Mouse (Mus musculus): Measurements from ENCODE around the gene Hes7. TPM values are rescaled to one million over a fixed set of nuclear protein-coding genes. Genes with fewer than 3 reads are reported as not detected.

Hes7 gene
- total and polyA plus RNA-seq, 3 experiments = 0.04 TPM; not detected in 2

Other genes starting within 250 kb of the Hes7 start
Only the 20 nearest of the 24 such genes appear.
- gene Rpl26, start 218.8 kb upstream of the Hes7 start, total RNA-seq (2012; rRNA removed) = 6,137 and 6,551 TPM in 2 replicates
- 6,202 and 6,508 TPM in 2 replicates for gene Rpl26, start 218.8 kb upstream of the Hes7 start, total RNA-seq (2014; rRNA removed)
- 3,408 and 4,622 TPM in 2 replicates for gene Rpl26, start 218.8 kb upstream of the Hes7 start, polyA plus RNA-seq (2012; ENCODE audit: insufficient read length, low read depth)
- not detected in 2 replicates for gene Odf4, start 193.3 kb upstream of the Hes7 start, total RNA-seq (2012; rRNA removed)
- gene Odf4, start 193.3 kb upstream of the Hes7 start, total RNA-seq (2014; rRNA removed) = not detected in 2 replicates
- not detected in 2 replicates for gene Odf4, start 193.3 kb upstream of the Hes7 start, polyA plus RNA-seq (2012; ENCODE audit: insufficient read length, low read depth)
- gene Arhgef15, start 162.9 kb upstream of the Hes7 start, total RNA-seq (2012; rRNA removed) = 0.04 TPM in 1 of 2 replicates, not detected in the other
- not detected in 2 replicates for gene Arhgef15, start 162.9 kb upstream of the Hes7 start, total RNA-seq (2014; rRNA removed)
- gene Arhgef15, start 162.9 kb upstream of the Hes7 start, polyA plus RNA-seq (2012; ENCODE audit: insufficient read length, low read depth) = 0.12 TPM in 1 of 2 replicates, not detected in the other
- gene Slc25a35, start 152.3 kb upstream of the Hes7 start, total RNA-seq (2012; rRNA removed) = 1.6 and 3.9 TPM in 2 replicates
- gene Slc25a35, start 152.3 kb upstream of the Hes7 start, total RNA-seq (2014; rRNA removed) = not detected in 2 replicates
- 0.83 and 1.0 TPM in 2 replicates for gene Slc25a35, start 152.3 kb upstream of the Hes7 start, polyA plus RNA-seq (2012; ENCODE audit: insufficient read length, low read depth)
- 106 and 160 TPM in 2 replicates for gene Rangrf, start 145.2 kb upstream of the Hes7 start, total RNA-seq (2012; rRNA removed)
- gene Rangrf, start 145.2 kb upstream of the Hes7 start, total RNA-seq (2014; rRNA removed) = 154 and 158 TPM in 2 replicates
- gene Rangrf, start 145.2 kb upstream of the Hes7 start, polyA plus RNA-seq (2012; ENCODE audit: insufficient read length, low read depth) = 95.5 and 111 TPM in 2 replicates
- gene Pfas, start 111.9 kb upstream of the Hes7 start, total RNA-seq (2012; rRNA removed) = 110 and 132 TPM in 2 replicates
- gene Pfas, start 111.9 kb upstream of the Hes7 start, total RNA-seq (2014; rRNA removed) = 61.9 and 65.0 TPM in 2 replicates
- 66.5 and 72.9 TPM in 2 replicates for gene Pfas, start 111.9 kb upstream of the Hes7 start, polyA plus RNA-seq (2012; ENCODE audit: insufficient read length, low read depth)
- gene Ctc1, start 104.5 kb upstream of the Hes7 start, total RNA-seq (2012; rRNA removed) = 40.1 and 44.8 TPM in 2 replicates
- gene Ctc1, start 104.5 kb upstream of the Hes7 start, total RNA-seq (2014; rRNA removed) = 20.5 and 22.7 TPM in 2 replicates
- 44.1 and 69.8 TPM in 2 replicates for gene Ctc1, start 104.5 kb upstream of the Hes7 start, polyA plus RNA-seq (2012; ENCODE audit: insufficient read length, low read depth)
- 170 and 177 TPM in 2 replicates for gene Aurkb, start 74.8 kb upstream of the Hes7 start, total RNA-seq (2012; rRNA removed)
- gene Aurkb, start 74.8 kb upstream of the Hes7 start, total RNA-seq (2014; rRNA removed) = 181 and 190 TPM in 2 replicates
- 178 and 200 TPM in 2 replicates for gene Aurkb, start 74.8 kb upstream of the Hes7 start, polyA plus RNA-seq (2012; ENCODE audit: insufficient read length, low read depth)
- 9.7 and 11.1 TPM in 2 replicates for gene Borcs6, start 60.7 kb upstream of the Hes7 start, total RNA-seq (2012; rRNA removed)
- gene Borcs6, start 60.7 kb upstream of the Hes7 start, total RNA-seq (2014; rRNA removed) = 5.1 and 7.3 TPM in 2 replicates
- 5.4 and 6.2 TPM in 2 replicates for gene Borcs6, start 60.7 kb upstream of the Hes7 start, polyA plus RNA-seq (2012; ENCODE audit: insufficient read length, low read depth)
- 24.4 and 30.1 TPM in 2 replicates for gene Tmem107, start 49.6 kb upstream of the Hes7 start, total RNA-seq (2012; rRNA removed)
- 20.3 and 31.3 TPM in 2 replicates for gene Tmem107, start 49.6 kb upstream of the Hes7 start, total RNA-seq (2014; rRNA removed)
- 13.4 and 22.6 TPM in 2 replicates for gene Tmem107, start 49.6 kb upstream of the Hes7 start, polyA plus RNA-seq (2012; ENCODE audit: insufficient read length, low read depth)
- 8.0 and 8.2 TPM in 2 replicates for gene Vamp2, start 31.9 kb upstream of the Hes7 start, total RNA-seq (2012; rRNA removed)
- gene Vamp2, start 31.9 kb upstream of the Hes7 start, total RNA-seq (2014; rRNA removed) = 1.3 and 1.4 TPM in 2 replicates
- 26.0 and 26.7 TPM in 2 replicates for gene Vamp2, start 31.9 kb upstream of the Hes7 start, polyA plus RNA-seq (2012; ENCODE audit: insufficient read length, low read depth)
- 11.5 and 11.8 TPM in 2 replicates for gene Per1, start 25.2 kb upstream of the Hes7 start, total RNA-seq (2012; rRNA removed)
- 2.8 and 3.2 TPM in 2 replicates for gene Per1, start 25.2 kb upstream of the Hes7 start, total RNA-seq (2014; rRNA removed)
- 37.9 and 38.3 TPM in 2 replicates for gene Per1, start 25.2 kb upstream of the Hes7 start, polyA plus RNA-seq (2012; ENCODE audit: insufficient read length, low read depth)
- gene 9130213A22Rik, start 2.2 kb downstream of the Hes7 start, total RNA-seq (2012; rRNA removed) = not detected in 2 replicates
- not detected in 2 replicates for gene 9130213A22Rik, start 2.2 kb downstream of the Hes7 start, total RNA-seq (2014; rRNA removed)
- gene 9130213A22Rik, start 2.2 kb downstream of the Hes7 start, polyA plus RNA-seq (2012; ENCODE audit: insufficient read length, low read depth) = not detected in 2 replicates
- 0.13 TPM in 1 of 2 replicates, not detected in the other for gene Aloxe3, start 5.5 kb downstream of the Hes7 start, total RNA-seq (2012; rRNA removed)
- gene Aloxe3, start 5.5 kb downstream of the Hes7 start, total RNA-seq (2014; rRNA removed) = not detected in 2 replicates
- 0.19 and 0.23 TPM in 2 replicates for gene Aloxe3, start 5.5 kb downstream of the Hes7 start, polyA plus RNA-seq (2012; ENCODE audit: insufficient read length, low read depth)
- not detected in 2 replicates for gene Alox12b, start 36.6 kb downstream of the Hes7 start, total RNA-seq (2012; rRNA removed)
- gene Alox12b, start 36.6 kb downstream of the Hes7 start, total RNA-seq (2014; rRNA removed) = not detected in 2 replicates
- gene Alox12b, start 36.6 kb downstream of the Hes7 start, polyA plus RNA-seq (2012; ENCODE audit: insufficient read length, low read depth) = not detected in 2 replicates
- gene Alox8, start 77.4 kb downstream of the Hes7 start, total RNA-seq (2012; rRNA removed) = 0.30 and 0.50 TPM in 2 replicates
- gene Alox8, start 77.4 kb downstream of the Hes7 start, total RNA-seq (2014; rRNA removed) = not detected in 2 replicates
- gene Alox8, start 77.4 kb downstream of the Hes7 start, polyA plus RNA-seq (2012; ENCODE audit: insufficient read length, low read depth) = 0.10 TPM in 1 of 2 replicates, not detected in the other
- gene Gucy2e, start 116.6 kb downstream of the Hes7 start, total RNA-seq (2012; rRNA removed) = not detected in 2 replicates
- gene Gucy2e, start 116.6 kb downstream of the Hes7 start, total RNA-seq (2014; rRNA removed) = 0.03 TPM in 1 of 2 replicates, not detected in the other
- gene Gucy2e, start 116.6 kb downstream of the Hes7 start, polyA plus RNA-seq (2012; ENCODE audit: insufficient read length, low read depth) = not detected in 2 replicates
- gene Cntrob, start 203.4 kb downstream of the Hes7 start, total RNA-seq (2012; rRNA removed) = 18.5 and 18.9 TPM in 2 replicates
- gene Cntrob, start 203.4 kb downstream of the Hes7 start, total RNA-seq (2014; rRNA removed) = 16.4 and 22.0 TPM in 2 replicates
- 36.6 and 41.5 TPM in 2 replicates for gene Cntrob, start 203.4 kb downstream of the Hes7 start, polyA plus RNA-seq (2012; ENCODE audit: insufficient read length, low read depth)
- gene Trappc1, start 203.6 kb downstream of the Hes7 start, total RNA-seq (2012; rRNA removed) = 75.0 and 85.4 TPM in 2 replicates
- 102 TPM in 2 replicates for gene Trappc1, start 203.6 kb downstream of the Hes7 start, total RNA-seq (2014; rRNA removed)
- 101 and 124 TPM in 2 replicates for gene Trappc1, start 203.6 kb downstream of the Hes7 start, polyA plus RNA-seq (2012; ENCODE audit: insufficient read length, low read depth)
- gene Kcnab3, start 205.9 kb downstream of the Hes7 start, total RNA-seq (2012; rRNA removed) = 0.67 and 1.1 TPM in 2 replicates
- gene Kcnab3, start 205.9 kb downstream of the Hes7 start, total RNA-seq (2014; rRNA removed) = 0.31 TPM in 1 of 2 replicates, not detected in the other
- gene Kcnab3, start 205.9 kb downstream of the Hes7 start, polyA plus RNA-seq (2012; ENCODE audit: insufficient read length, low read depth) = 0.38 and 0.39 TPM in 2 replicates